Mouse (Mus musculus) myocyte (in vitro differentiated cells): ENCODE results near the gene Ttc30a1. TPM values are rescaled to one million over a fixed set of nuclear protein-coding genes. Genes with fewer than 3 reads are reported as not detected.

Experiments used
- H3K27me3 ChIP-seq: one replicate; pipeline ENCODE4 v1.6.1; 2011; ENCODE audit not compliant: control insufficient read depth, insufficient read depth, insufficient read length
- H3K36me3 ChIP-seq: one replicate; pipeline ENCODE4 v1.6.1; 2011; ENCODE audit not compliant: control insufficient read depth, insufficient read depth
- H3K4me2 ChIP-seq: one replicate; pipeline ENCODE4 v1.6.1; 2011; ENCODE audit warnings: low read depth, control low read depth
- H3K4me3 ChIP-seq: one replicate; pipeline ENCODE4 v1.5.1; 2011; ENCODE audit warnings: mild to moderate bottlenecking, control low read depth, moderate library complexity
- H3K79me2 ChIP-seq: one replicate; pipeline ENCODE4 v1.6.1; 2011; ENCODE audit not compliant: control insufficient read depth, insufficient read depth
- H3ac ChIP-seq: one replicate; pipeline ENCODE4 v1.6.1; 2011; ENCODE audit not compliant: control insufficient read depth, insufficient read length
- CEBPB ChIP-seq: IDR thresholded peaks from 2 replicates; pipeline ENCODE4 v1.6.1; 2011; ENCODE audit warnings: mild to moderate bottlenecking, moderate library complexity; ENCODE audit not compliant: poor library complexity, insufficient read depth, severe bottlenecking
- E2F4 ChIP-seq: IDR thresholded peaks from one replicate; pipeline ENCODE4 v1.6.1; 2011; ENCODE audit warnings: mild to moderate bottlenecking, control low read depth, moderate library complexity; ENCODE audit not compliant: insufficient read depth
- MAX ChIP-seq: IDR thresholded peaks from one replicate; pipeline ENCODE4 v1.6.1; 2011; ENCODE audit warnings: low read depth, mild to moderate bottlenecking, control low read depth
- MYOD1 ChIP-seq, 3 experiments: IDR thresholded peaks; one replicate each; pipeline ENCODE4 v1.6.1; 2011; ENCODE audit warnings: control low read depth in 2 of 3, low read depth in 2 of 3, mild to moderate bottlenecking in 2 of 3, moderate library complexity in 1 of 3; ENCODE audit not compliant: insufficient read length in 2 of 3, control insufficient read depth in 1 of 3
- MYOG ChIP-seq, 3 experiments: IDR thresholded peaks; one replicate each; pipeline ENCODE4 v1.6.1; 2011; ENCODE audit warnings: control low read depth in 2 of 3, low read depth in 2 of 3, mild to moderate bottlenecking in 2 of 3; ENCODE audit not compliant: insufficient read length in 2 of 3, control insufficient read depth in 1 of 3, insufficient read depth in 1 of 3
- POLR2A ChIP-seq: IDR thresholded peaks from one replicate; pipeline ENCODE4 v1.6.1; 2011; ENCODE audit warnings: low read depth, mild to moderate bottlenecking, control low read depth, moderate library complexity; ENCODE audit not compliant: insufficient read length
- POLR2AphosphoS2 ChIP-seq: IDR thresholded peaks from one replicate; pipeline ENCODE4 v1.6.1; 2011; ENCODE audit warnings: low read depth, control low read depth; ENCODE audit not compliant: insufficient read length
- REST ChIP-seq: IDR thresholded peaks from one replicate; pipeline ENCODE4 v1.6.1; 2011; ENCODE audit warnings: mild to moderate bottlenecking, control low read depth, moderate library complexity; ENCODE audit not compliant: insufficient read depth, insufficient read length
- SRF ChIP-seq: IDR thresholded peaks from one replicate; pipeline ENCODE4 v1.6.1; 2011; ENCODE audit warnings: low read depth; ENCODE audit not compliant: control insufficient read depth, insufficient read length
- TCF12 ChIP-seq: IDR thresholded peaks from one replicate; pipeline ENCODE4 v1.6.1; 2011; ENCODE audit warnings: mild to moderate bottlenecking, control low read depth; ENCODE audit not compliant: poor library complexity, insufficient read depth, severe bottlenecking
- TCF3 ChIP-seq: IDR thresholded peaks from one replicate; pipeline ENCODE4 v1.6.1; 2011; ENCODE audit warnings: low read depth, control low read depth; ENCODE audit not compliant: insufficient read length
- USF1 ChIP-seq: IDR thresholded peaks from one replicate; pipeline ENCODE4 v1.6.1; 2011; ENCODE audit warnings: low read depth, mild to moderate bottlenecking, control low read depth, moderate library complexity
- polyA plus RNA-seq: library from polyadenylated mRNA; unstranded; fragments of >200 nt; fragmentation: generic; extraction: Trizol; gene quantifications from one replicate; pipeline ENCODE4 v1.2.1, GENCODE M21; 2012; ENCODE audit warnings: missing spikeins

Gene Ttc30a1
- polyA plus RNA-seq, 1 experiment = 1.2 TPM

DNA sequence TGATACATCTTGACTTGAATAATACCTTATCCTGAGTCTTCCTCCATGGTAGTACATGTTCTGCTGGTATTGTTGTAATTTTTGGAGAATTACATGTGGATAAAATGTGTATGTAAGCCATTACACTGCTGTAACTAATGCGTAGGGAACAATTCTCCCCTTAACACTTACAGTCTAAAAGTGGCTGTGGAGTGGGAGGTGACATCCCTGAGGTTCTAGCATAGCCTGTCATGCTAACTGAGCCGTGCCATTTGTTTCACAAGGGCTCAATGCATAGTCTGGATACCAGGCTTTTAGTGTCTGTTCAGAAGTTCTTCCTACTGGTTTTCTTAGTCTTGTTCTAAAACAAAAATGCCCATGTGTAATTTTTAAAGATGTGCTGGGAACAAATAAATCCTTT lies 50.8 kb downstream of the Ttc30a1 start:
- Histone ChIP-seq H3K27me3 (no peaks in the 10 kb centered on the region), H3K36me3 (peaks cover 23% of the 10 kb centered on the region), H3K4me3 (no peak overlapping the region), H3K79me2 (no peaks in the 10 kb centered on the region), H3K4me2 (no peak overlapping the region), H3ac (no peak overlapping the region)
- no peak for TF ChIP-seq MYOD1 (IDR thresholded peaks at IDR 0.05; ENCODE audit: control insufficient read depth in 1 of 3, insufficient read length in 2 of 3, low read depth in 2 of 3)
- TF ChIP-seq TCF3 = no peak
- TF ChIP-seq TCF12 = no peak
- TF ChIP-seq REST = no peak
- TF ChIP-seq CEBPB = no peak
- no peak for TF ChIP-seq MYOG (IDR thresholded peaks at IDR 0.05; ENCODE audit: control insufficient read depth in 1 of 3, insufficient read depth in 1 of 3, insufficient read length in 2 of 3, low read depth in 2 of 3)
- no peak for TF ChIP-seq USF1
- TF ChIP-seq SRF = no peak
- no peak for TF ChIP-seq POLR2A
- no peak for TF ChIP-seq POLR2AphosphoS2
- TF ChIP-seq E2F4 = no peak
- TF ChIP-seq MAX = no peak

- H3ac ChIP-seq = no peak overlapping the region
These were observed 51.9 kb downstream of the Ttc30a1 start for GRCm38 (mm10) chr2:75929786-75930444.

DNA sequence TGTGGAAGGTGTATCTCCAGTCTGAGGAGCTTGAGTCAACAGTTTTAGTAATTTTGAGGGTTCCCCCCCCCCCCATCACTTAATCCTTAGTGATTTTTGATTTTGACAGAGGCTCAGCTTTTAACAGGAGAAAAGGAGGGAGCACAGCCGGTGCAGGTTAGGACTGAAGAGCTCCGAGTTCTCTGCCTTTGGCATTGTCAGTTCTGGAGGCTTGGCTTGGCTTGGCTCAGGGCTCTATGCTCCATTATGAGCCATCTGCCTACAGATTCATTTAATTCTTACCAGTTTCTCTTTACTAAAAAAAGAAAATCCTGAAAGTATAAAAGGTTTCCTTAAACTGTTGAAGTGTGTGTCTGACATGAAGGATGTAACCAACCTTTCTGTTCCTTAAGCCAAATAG lies 52.6 kb downstream of the Ttc30a1 start:
- H3K79me2 ChIP-seq = no peaks in the 10 kb centered on the region
- H3K4me2 ChIP-seq = no peak overlapping the region
- H3K4me3 ChIP-seq = no peak overlapping the region
- peaks cover 23% of the 10 kb centered on the region for H3K36me3 ChIP-seq
- no peaks in the 10 kb centered on the region for H3K27me3 ChIP-seq
- H3ac ChIP-seq = no peak overlapping the region
- no peak for TF ChIP-seq CEBPB
- TF ChIP-seq TCF12 = no peak
- no peak for TF ChIP-seq MYOG (IDR thresholded peaks at IDR 0.05; ENCODE audit: control insufficient read depth in 1 of 3, insufficient read depth in 1 of 3, insufficient read length in 2 of 3, low read depth in 2 of 3)
- no peak for TF ChIP-seq SRF
- TF ChIP-seq TCF3 = no peak
- no peak for TF ChIP-seq USF1
- no peak for TF ChIP-seq MYOD1 (IDR thresholded peaks at IDR 0.05; ENCODE audit: control insufficient read depth in 1 of 3, insufficient read length in 2 of 3, low read depth in 2 of 3)
- no peak for TF ChIP-seq MAX
- TF ChIP-seq E2F4 = no peak
- TF ChIP-seq POLR2A = no peak
- TF ChIP-seq POLR2AphosphoS2 = no peak
- no peak for TF ChIP-seq REST

More at GRCm38 (mm10) chr2:75929786-75930444, 51.9 kb downstream of the Ttc30a1 start:
- no peak for TF ChIP-seq USF1
- no peak for TF ChIP-seq MYOG (IDR thresholded peaks at IDR 0.05; ENCODE audit: control insufficient read depth in 1 of 3, insufficient read depth in 1 of 3, insufficient read length in 2 of 3, low read depth in 2 of 3)
- no peak for TF ChIP-seq SRF
- no peak for TF ChIP-seq POLR2A
- no peak for TF ChIP-seq E2F4
- TF ChIP-seq CEBPB = no peak
- no peak for TF ChIP-seq POLR2AphosphoS2
- TF ChIP-seq REST = no peak
- TF ChIP-seq MAX = no peak
- TF ChIP-seq MYOD1 (IDR thresholded peaks at IDR 0.05; ENCODE audit: control insufficient read depth in 1 of 3, insufficient read length in 2 of 3, low read depth in 2 of 3) = no peak
- no peak for TF ChIP-seq TCF3
- no peak for TF ChIP-seq TCF12
- Histone ChIP-seq H3K27me3 (no peaks in the 10 kb centered on the region), H3K4me2 (no peak overlapping the region), H3K36me3 (peaks cover 23% of the 10 kb centered on the region), H3K79me2 (no peaks in the 10 kb centered on the region), H3K4me3 (no peak overlapping the region)

Other genes starting within 250 kb of the Ttc30a1 start
- gene Agps, start 149.8 kb downstream of the Ttc30a1 start, polyA plus RNA-seq = 18.2 TPM
- gene Ttc30b, start 43.4 kb downstream of the Ttc30a1 start, polyA plus RNA-seq = 1.7 TPM
- gene Ttc30a2, start 3.8 kb downstream of the Ttc30a1 start, polyA plus RNA-seq = 0.06 TPM